20 mouse cellular contexts compared by ENCODE assay signal in genomic region chr4:153070190-153070745, GRCm38 (mm10).
DNase-seq lines count a peak whose midpoint lies in the region; ATAC-seq and TF ChIP-seq lines count a peak whose summit lies in the region.
"Had no signal": no experiment of that assay in that cellular context is flagged by ENCODE, and none has a peak within 500 bp of the region (broad histone marks: within the 10 kb centered on the region; RNA-seq: fewer than 3 reads in every experiment).

No protein-coding gene starts in this region.

- WGBS in forebrain, embryonic 13.5 days, result 58% methylated on average over 15 of the region's 15 CpGs
- 51% methylated on average over 15 of the region's 15 CpGs for WGBS in forebrain, postnatal 0 days
- 57% methylated on average over 15 of the region's 15 CpGs for WGBS in midbrain, embryonic 12.5 days
- 38% methylated on average over 15 of the region's 15 CpGs for WGBS in midbrain, embryonic 16.5 days
- WGBS in midbrain, embryonic 14.5 days, result 38% methylated on average over 15 of the region's 15 CpGs

- no peaks in the 10 kb centered on the region for H3K9me3 ChIP-seq in forebrain, embryonic 13.5 days (replicated peaks)
- H3K9me3 ChIP-seq in forebrain, postnatal 0 days (ENCODE audit: low read length), result no peaks in the 10 kb centered on the region
- no peaks in the 10 kb centered on the region for H3K9me3 ChIP-seq in midbrain, embryonic 12.5 days
- H3K9me3 ChIP-seq in midbrain, embryonic 16.5 days (replicated peaks; ENCODE audit: control insufficient read depth, low read length, poor library complexity, severe bottlenecking), result no peaks in the 10 kb centered on the region
- H3K9me3 ChIP-seq in midbrain, embryonic 14.5 days (ENCODE audit: control insufficient read depth, low read length), result no peaks in the 10 kb centered on the region
- H3K9me3 ChIP-seq: forebrain, embryonic 12.5 days; limb, embryonic 13.5 days; stomach, embryonic 15.5 days had no signal

- peak overlapping the region; percentile 16; the same call in 1 of the 2 replicates for H3K4me2 ChIP-seq in forebrain, embryonic 13.5 days
- H3K4me2 ChIP-seq in forebrain, postnatal 0 days (ENCODE audit: low read depth), result no peak overlapping the region
- no peak overlapping the region for H3K4me2 ChIP-seq in midbrain, embryonic 12.5 days (replicated peaks)
- H3K4me2 ChIP-seq in midbrain, embryonic 16.5 days (ENCODE audit: low read length), result no peak overlapping the region
- H3K4me2 ChIP-seq in midbrain, embryonic 14.5 days (ENCODE audit: low read length), result no peak overlapping the region
- H3K4me2 ChIP-seq: forebrain, embryonic 12.5 days; limb, embryonic 13.5 days; liver, embryonic 15.5 days; stomach, embryonic 15.5 days had no signal

- peak overlapping the region; percentile 16; the same call in 1 of the 2 replicates for H3K9ac ChIP-seq in forebrain, embryonic 13.5 days
- H3K9ac ChIP-seq in forebrain, postnatal 0 days, result no peak overlapping the region
- H3K9ac ChIP-seq in midbrain, embryonic 12.5 days (replicated peaks), result no peak overlapping the region
- H3K9ac ChIP-seq in midbrain, embryonic 16.5 days (ENCODE audit: low read depth, low read length), result no peak overlapping the region
- H3K9ac ChIP-seq in midbrain, embryonic 14.5 days (replicated peaks; ENCODE audit: low read length), result no peak overlapping the region
- H3K9ac ChIP-seq: forebrain, embryonic 12.5 days; limb, embryonic 13.5 days; liver, embryonic 15.5 days; stomach, embryonic 15.5 days had no signal

- no peak for TF ChIP-seq CTCF in forebrain, postnatal 0 days (IDR thresholded peaks at IDR 0.05; ENCODE audit: low read depth)

- no peaks in the 10 kb centered on the region for H3K36me3 ChIP-seq in forebrain, embryonic 13.5 days (ENCODE audit: poor library complexity, severe bottlenecking)
- no peaks in the 10 kb centered on the region for H3K36me3 ChIP-seq in forebrain, postnatal 0 days (ENCODE audit: insufficient read depth)
- H3K36me3 ChIP-seq in midbrain, embryonic 12.5 days, result no peaks in the 10 kb centered on the region
- no peaks in the 10 kb centered on the region for H3K36me3 ChIP-seq in midbrain, embryonic 16.5 days (ENCODE audit: control insufficient read depth, insufficient read depth, low read length)
- H3K36me3 ChIP-seq in midbrain, embryonic 14.5 days (ENCODE audit: control insufficient read depth, insufficient read depth, low read length), result no peaks in the 10 kb centered on the region
- H3K36me3 ChIP-seq: forebrain, embryonic 12.5 days; limb, embryonic 13.5 days; liver, embryonic 15.5 days; stomach, embryonic 15.5 days had no signal

- no peak for ATAC-seq in forebrain, embryonic 13.5 days
- no peak for ATAC-seq in forebrain, postnatal 0 days
- no peak for ATAC-seq in midbrain, embryonic 12.5 days (ENCODE audit: low FRiP score, low read depth)
- no peak for ATAC-seq in midbrain, embryonic 16.5 days
- ATAC-seq in midbrain, embryonic 14.5 days (ENCODE audit: low FRiP score, low TSS enrichment), result peak; percentile 11; the same call in 1 of the 2 replicates

- DNase-seq in forebrain, postnatal 0 days, result no peak
- DNase-seq in midbrain, embryonic 14.5 days, result peak; percentile 71
- peak; percentile 19 for DNase-seq in retina, postnatal 7 days (ENCODE audit: low read depth, low spot score)
- no peak for DNase-seq in kidney, postnatal 36 days
- no peak for DNase-seq in lung, postnatal 4 days
- DNase-seq: adrenal gland, postnatal 10 days; B cell, adult 2 months; cerebellum, adult 2 months; gastrocnemius, postnatal 10 days; kidney, adult 18-20 months; kidney, postnatal 10 days; lung, postnatal 10 days; right cerebral cortex, postnatal 14 days had no signal

- H3K4me3 ChIP-seq in forebrain, embryonic 13.5 days, result no peak overlapping the region
- H3K4me3 ChIP-seq in forebrain, postnatal 0 days (ENCODE audit: low read depth, low read length), result no peak overlapping the region
- no peak overlapping the region for H3K4me3 ChIP-seq in midbrain, embryonic 12.5 days
- no peak overlapping the region for H3K4me3 ChIP-seq in midbrain, embryonic 16.5 days (ENCODE audit: low read depth, low read length)
- H3K4me3 ChIP-seq in midbrain, embryonic 14.5 days (replicated peaks; ENCODE audit: low read depth, low read length), result no peak overlapping the region
- H3K4me3 ChIP-seq: forebrain, embryonic 12.5 days; limb, embryonic 13.5 days; liver, embryonic 15.5 days; stomach, embryonic 15.5 days had no signal

- peaks cover 10% of the 10 kb centered on the region; the same call in 1 of the 2 replicates for H3K27me3 ChIP-seq in forebrain, embryonic 13.5 days
- 0 out of 2 replicates have a peak, but pooled peaks cover 5% of the 10 kb centered on the region for H3K27me3 ChIP-seq in forebrain, postnatal 0 days (ENCODE audit: insufficient read depth, low read length)
- H3K27me3 ChIP-seq in midbrain, embryonic 12.5 days, result peaks cover 3% of the 10 kb centered on the region; the same call in 1 of the 2 replicates
- no peaks in the 10 kb centered on the region for H3K27me3 ChIP-seq in midbrain, embryonic 16.5 days (ENCODE audit: control insufficient read depth, insufficient read depth, low read depth, low read length)
- no peaks in the 10 kb centered on the region for H3K27me3 ChIP-seq in midbrain, embryonic 14.5 days (ENCODE audit: control insufficient read depth, insufficient read depth, low read length)
- H3K27me3 ChIP-seq: limb, embryonic 13.5 days; liver, embryonic 15.5 days; stomach, embryonic 15.5 days had no signal

- H3K27ac ChIP-seq in forebrain, embryonic 13.5 days, result no peak overlapping the region; the same call in 1 of the 2 replicates
- no peak overlapping the region for H3K27ac ChIP-seq in forebrain, postnatal 0 days (ENCODE audit: low read depth, low read length)
- H3K27ac ChIP-seq in midbrain, embryonic 12.5 days (replicated peaks), result 0 out of 2 replicates have a peak overlapping the region, but pooled peaks have one; percentile 7
- H3K27ac ChIP-seq in midbrain, embryonic 16.5 days (ENCODE audit: low read length), result no peak overlapping the region
- H3K27ac ChIP-seq in midbrain, embryonic 14.5 days (replicated peaks; ENCODE audit: low read depth, low read length), result peak overlapping the region; percentile 26; the same call in 1 of the 2 replicates
- H3K27ac ChIP-seq: forebrain, embryonic 12.5 days; limb, embryonic 13.5 days; liver, embryonic 15.5 days; stomach, embryonic 15.5 days had no signal

- H3K4me1 ChIP-seq in forebrain, embryonic 13.5 days, result peaks cover 10% of the 10 kb centered on the region; the same call in 1 of the 2 replicates
- no peaks in the 10 kb centered on the region for H3K4me1 ChIP-seq in forebrain, postnatal 0 days (ENCODE audit: insufficient read depth)
- H3K4me1 ChIP-seq in midbrain, embryonic 12.5 days, result no peaks in the 10 kb centered on the region; the same call in 1 of the 2 replicates
- H3K4me1 ChIP-seq in midbrain, embryonic 16.5 days (ENCODE audit: control insufficient read depth, insufficient read depth, low read length), result peaks cover 12% of the 10 kb centered on the region
- peaks cover 14% of the 10 kb centered on the region for H3K4me1 ChIP-seq in midbrain, embryonic 14.5 days (ENCODE audit: control insufficient read depth, insufficient read depth, low read length)
- H3K4me1 ChIP-seq: liver, embryonic 15.5 days; stomach, embryonic 15.5 days had no signal

Comparison
In these comparisons a context has a peak if more than half of its experiments do, and no peak if none do; other contexts are left out.
1. H3K27ac ChIP-seq: peak in midbrain, embryonic 12.5 days (single experiment) and midbrain, embryonic 14.5 days (single experiment); none in forebrain, embryonic 13.5 days (single experiment), forebrain, postnatal 0 days (single experiment) and midbrain, embryonic 16.5 days (single experiment).
2. DNase-seq: peak in midbrain, embryonic 14.5 days (single experiment) and retina, postnatal 7 days (single experiment); none in forebrain, postnatal 0 days (single experiment), kidney, postnatal 36 days (0 of 2) and lung, postnatal 4 days (0 of 2).